Mouse (Mus musculus): ENCODE data around the gene Stx12.

Stx12 gene

GRCm38 (mm10) chr4:132864856-132865255 lies 19.5 kb downstream of the Stx12 start:
- in situ Hi-C loops (cut with MseI, MboI), result no loop called here

GRCm38 (mm10) chr4:132863012-132863411 lies 21.3 kb downstream of the Stx12 start:
- in situ Hi-C loops (cut with MseI, MboI), result no loop called here

- in situ Hi-C loops (cut with MseI, MboI), result no loop called here
Observed at GRCm38 (mm10) chr4:132860880-132861279, 23.4 kb downstream of the Stx12 start.

GRCm38 (mm10) chr4:132843705-132844071 lies 40.6 kb downstream of the Stx12 start:
- in situ Hi-C loops (cut with MseI, MboI), result no loop called here

- in situ Hi-C loops (cut with MseI, MboI), result no loop called here
Observed at GRCm38 (mm10) chr4:132842970-132843704, 41.2 kb downstream of the Stx12 start, which contains the start of gene Ppp1r8. Gene Ppp1r8 (minus strand): TSS chr4:132843169.

GRCm38 (mm10) chr4:132842281-132842906 lies 41.9 kb downstream of the Stx12 start:
- in situ Hi-C loops (cut with MseI, MboI), result no loop called here

GRCm38 (mm10) chr4:132841493-132841892 lies 42.8 kb downstream of the Stx12 start:
- in situ Hi-C loops (cut with MseI, MboI), result no loop called here

- in situ Hi-C loops (cut with MseI, MboI), result no loop called here
Observed at GRCm38 (mm10) chr4:132823614-132824366, 60.5 kb downstream of the Stx12 start.

GRCm38 (mm10) chr4:132818442-132818841 lies 65.9 kb downstream of the Stx12 start:
- in situ Hi-C loops (cut with MseI, MboI), result loop anchor here in 1 of 2 experiments (5.0 kb wide), 1 partner anchor 41 kb away; no protein-coding TSS in a partner anchor

- in situ Hi-C loops (cut with MseI, MboI), result loop anchor here in 1 of 2 experiments (5.0 kb wide), 1 partner anchor 40 kb away; no protein-coding TSS in a partner anchor
Observed at GRCm38 (mm10) chr4:132816855-132817254, 67.5 kb downstream of the Stx12 start.

- in situ Hi-C loops (cut with MseI, MboI), result loop anchor here in 1 of 2 experiments (5.0 kb wide), 1 partner anchor 39 kb away; no protein-coding TSS in a partner anchor
Observed at GRCm38 (mm10) chr4:132816404-132816803, 67.9 kb downstream of the Stx12 start.

- in situ Hi-C loops (cut with MseI, MboI), result no loop called here
Observed at GRCm38 (mm10) chr4:132809621-132810020, 74.7 kb downstream of the Stx12 start.

GRCm38 (mm10) chr4:132807771-132808641 lies 76.3 kb downstream of the Stx12 start:
- in situ Hi-C loops (cut with MseI, MboI), result no loop called here

GRCm38 (mm10) chr4:132806620-132807191 lies 77.6 kb downstream of the Stx12 start:
- in situ Hi-C loops (cut with MseI, MboI), result no loop called here

- in situ Hi-C loops (cut with MseI, MboI), result no loop called here
Observed at GRCm38 (mm10) chr4:132805599-132806197, 78.6 kb downstream of the Stx12 start.

GRCm38 (mm10) chr4:132805146-132805545 lies 79.2 kb downstream of the Stx12 start:
- in situ Hi-C loops (cut with MseI, MboI), result no loop called here

GRCm38 (mm10) chr4:132804331-132804730 lies 80.0 kb downstream of the Stx12 start:
- in situ Hi-C loops (cut with MseI, MboI), result no loop called here

- in situ Hi-C loops (cut with MseI, MboI), result no loop called here
Observed at GRCm38 (mm10) chr4:132803876-132804275, 80.4 kb downstream of the Stx12 start.
